Mouse (Mus musculus): ENCODE data around the gene Olfr1057. TPM values are rescaled to one million over a fixed set of nuclear protein-coding genes. Genes with fewer than 3 reads are reported as not detected.

Gene Olfr1057
- polyA plus RNA-seq, 1 experiment from 2014 or later: not detected

Other genes starting within 250 kb of the Olfr1057 start
- not detected in 2 replicates for gene Olfr1039, start 242.5 kb downstream of the Olfr1057 start, polyA plus RNA-seq (2015; fragmentation: Nextera tagmentation; extraction: Ambion mirVana)
- not detected in 2 replicates for gene Olfr1040, start 231.7 kb downstream of the Olfr1057 start, polyA plus RNA-seq (2015; fragmentation: Nextera tagmentation; extraction: Ambion mirVana)
- not detected in 2 replicates for gene Olfr1042, start 216.6 kb downstream of the Olfr1057 start, polyA plus RNA-seq (2015; fragmentation: Nextera tagmentation; extraction: Ambion mirVana)
- gene Olfr1043, start 210.9 kb downstream of the Olfr1057 start, polyA plus RNA-seq (2015; fragmentation: Nextera tagmentation; extraction: Ambion mirVana): not detected in 2 replicates
- not detected in 2 replicates for gene Olfr1044, start 200.6 kb downstream of the Olfr1057 start, polyA plus RNA-seq (2015; fragmentation: Nextera tagmentation; extraction: Ambion mirVana)
- not detected in 2 replicates for gene Olfr52, start 192.7 kb downstream of the Olfr1057 start, polyA plus RNA-seq (2015; fragmentation: Nextera tagmentation; extraction: Ambion mirVana)
- not detected in 2 replicates for gene Olfr1045, start 175.4 kb downstream of the Olfr1057 start, polyA plus RNA-seq (2015; fragmentation: Nextera tagmentation; extraction: Ambion mirVana)
- gene Olfr1046, start 159.1 kb downstream of the Olfr1057 start, polyA plus RNA-seq (2015; fragmentation: Nextera tagmentation; extraction: Ambion mirVana): not detected in 2 replicates
- not detected in 2 replicates for gene Olfr1047, start 147.0 kb downstream of the Olfr1057 start, polyA plus RNA-seq (2015; fragmentation: Nextera tagmentation; extraction: Ambion mirVana)
- gene Olfr1048, start 138.1 kb downstream of the Olfr1057 start, polyA plus RNA-seq (2015; fragmentation: Nextera tagmentation; extraction: Ambion mirVana): not detected in 2 replicates
- gene Olfr1049, start 120.1 kb downstream of the Olfr1057 start, polyA plus RNA-seq (2015; fragmentation: Nextera tagmentation; extraction: Ambion mirVana): not detected in 2 replicates
- gene Olfr1051, start 99.3 kb downstream of the Olfr1057 start, polyA plus RNA-seq (2015; fragmentation: Nextera tagmentation; extraction: Ambion mirVana): not detected in 2 replicates
- gene Olfr1052, start 85.9 kb downstream of the Olfr1057 start, polyA plus RNA-seq (2015; fragmentation: Nextera tagmentation; extraction: Ambion mirVana): not detected in 2 replicates
- not detected in 2 replicates for gene Olfr1053, start 63.1 kb downstream of the Olfr1057 start, polyA plus RNA-seq (2015; fragmentation: Nextera tagmentation; extraction: Ambion mirVana)
- not detected in 2 replicates for gene Olfr1054, start 43.0 kb downstream of the Olfr1057 start, polyA plus RNA-seq (2015; fragmentation: Nextera tagmentation; extraction: Ambion mirVana)
- gene Olfr1055, start 28.1 kb downstream of the Olfr1057 start, polyA plus RNA-seq (2015; fragmentation: Nextera tagmentation; extraction: Ambion mirVana): not detected in 2 replicates
- not detected in 2 replicates for gene Olfr1056, start 15.9 kb downstream of the Olfr1057 start, polyA plus RNA-seq (2015; fragmentation: Nextera tagmentation; extraction: Ambion mirVana)
- not detected in 2 replicates for gene Olfr1058, start 10.2 kb upstream of the Olfr1057 start, polyA plus RNA-seq (2015; fragmentation: Nextera tagmentation; extraction: Ambion mirVana)
- gene Olfr1061, start 35.7 kb upstream of the Olfr1057 start, polyA plus RNA-seq (2015; fragmentation: Nextera tagmentation; extraction: Ambion mirVana): not detected in 2 replicates
- not detected in 2 replicates for gene Olfr1062, start 48.4 kb upstream of the Olfr1057 start, polyA plus RNA-seq (2015; fragmentation: Nextera tagmentation; extraction: Ambion mirVana)
- not detected in 2 replicates for gene Olfr1065, start 72.2 kb upstream of the Olfr1057 start, polyA plus RNA-seq (2015; fragmentation: Nextera tagmentation; extraction: Ambion mirVana)
- not detected in 2 replicates for gene Olfr1066, start 77.9 kb upstream of the Olfr1057 start, polyA plus RNA-seq (2015; fragmentation: Nextera tagmentation; extraction: Ambion mirVana)
- gene Olfr228, start 109.0 kb upstream of the Olfr1057 start, polyA plus RNA-seq (2015; fragmentation: Nextera tagmentation; extraction: Ambion mirVana): not detected in 2 replicates
- not detected in 2 replicates for gene Olfr1076, start 130.1 kb upstream of the Olfr1057 start, polyA plus RNA-seq (2015; fragmentation: Nextera tagmentation; extraction: Ambion mirVana)
- gene Olfr1079, start 164.1 kb upstream of the Olfr1057 start, polyA plus RNA-seq (2015; fragmentation: Nextera tagmentation; extraction: Ambion mirVana): not detected in 2 replicates
- not detected in 2 replicates for gene Olfr1080, start 179.8 kb upstream of the Olfr1057 start, polyA plus RNA-seq (2015; fragmentation: Nextera tagmentation; extraction: Ambion mirVana)
- not detected in 2 replicates for gene Olfr1082, start 220.6 kb upstream of the Olfr1057 start, polyA plus RNA-seq (2015; fragmentation: Nextera tagmentation; extraction: Ambion mirVana)